Mouse (Mus musculus) erythroblast, embryonic 14.5 days (primary cell): ENCODE measurements around the gene Olfr799.

Source experiments
- GATA1 ChIP-seq: IDR thresholded peaks from 2 replicates; pipeline ENCODE4 v1.6.1; 2012; ENCODE audit warnings: low read length, inconsistent platforms, mixed read lengths
- TAL1 ChIP-seq: IDR thresholded peaks from 3 replicates; pipeline ENCODE4 v1.6.1; 2012; ENCODE audit warnings: low read length, inconsistent platforms, mixed read lengths

DNA sequence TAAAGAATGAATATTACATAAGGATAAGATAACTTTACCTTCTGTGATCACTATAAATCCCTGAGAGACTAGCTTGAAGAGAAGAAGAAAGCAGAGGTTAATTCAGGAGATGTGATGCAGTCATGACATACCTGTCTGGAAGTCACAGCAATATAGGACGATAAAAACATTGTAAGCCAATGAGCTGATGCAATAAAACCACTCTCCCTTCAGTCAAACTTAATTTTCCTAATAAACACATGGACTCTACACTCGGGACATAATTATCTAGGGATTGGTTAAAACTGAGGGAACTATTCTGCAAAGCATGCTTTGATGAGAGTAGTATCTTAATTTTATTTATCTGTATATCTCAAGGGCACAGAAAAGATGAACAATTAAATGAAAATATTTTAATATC lies 56.9 kb downstream of the Olfr799 start, which contains the start of gene Olfr803:
- no peak for TF ChIP-seq GATA1
- TF ChIP-seq TAL1: no peak
